Mouse (Mus musculus) C2C12 (cell line): ENCODE results near the gene Foxm1. TPM values are rescaled to one million over a fixed set of nuclear protein-coding genes. Genes with fewer than 3 reads are reported as not detected.

ENCODE experiments used
- H3K27me3 ChIP-seq: one replicate; pipeline ENCODE4 v1.6.1; 2011; ENCODE audit not compliant: control insufficient read depth, insufficient read depth, insufficient read length
- H3K36me3 ChIP-seq: one replicate; pipeline ENCODE4 v1.6.1; 2011; ENCODE audit not compliant: control insufficient read depth, insufficient read depth
- H3K4me3 ChIP-seq: one replicate; pipeline ENCODE4 v1.5.1; 2011; ENCODE audit warnings: mild to moderate bottlenecking, control low read depth; ENCODE audit not compliant: poor library complexity, insufficient read depth, severe bottlenecking
- H3K79me2 ChIP-seq: one replicate; pipeline ENCODE4 v1.6.1; 2011; ENCODE audit not compliant: control insufficient read depth, insufficient read depth
- H3K79me3 ChIP-seq: one replicate; pipeline ENCODE4 v1.6.1; 2011; ENCODE audit warnings: low read depth, control low read depth
- H3ac ChIP-seq: one replicate; pipeline ENCODE3; 2011; ENCODE audit warnings: low read depth; ENCODE audit not compliant: control insufficient read depth, insufficient read length
- CEBPB ChIP-seq: IDR thresholded peaks from one replicate; pipeline ENCODE4 v1.6.1; 2011; ENCODE audit warnings: low read depth, mild to moderate bottlenecking, control low read depth, moderate library complexity
- CTCF ChIP-seq: IDR thresholded peaks from one replicate; pipeline ENCODE4 v1.5.1; 2011; ENCODE audit not compliant: control insufficient read depth, insufficient read depth, insufficient read length
- FOSL1 ChIP-seq: IDR thresholded peaks from one replicate; pipeline ENCODE4 v1.8.0; 2011; ENCODE audit warnings: mild to moderate bottlenecking, low read length; ENCODE audit not compliant: poor library complexity, insufficient read depth, severe bottlenecking
- MAX ChIP-seq: IDR thresholded peaks from one replicate; pipeline ENCODE4 v1.6.1; 2011; ENCODE audit warnings: mild to moderate bottlenecking, control low read depth
- MYOD1 ChIP-seq: IDR thresholded peaks from one replicate; pipeline ENCODE4 v1.6.1; 2011; ENCODE audit warnings: low read depth; ENCODE audit not compliant: control insufficient read depth, insufficient read length
- MYOG ChIP-seq: IDR thresholded peaks from one replicate; pipeline ENCODE4 v1.6.1; 2011; ENCODE audit not compliant: control insufficient read depth, insufficient read length; ENCODE audit errors: extremely low read depth
- USF1 ChIP-seq: IDR thresholded peaks from one replicate; pipeline ENCODE4 v1.6.1; 2011; ENCODE audit warnings: low read depth, mild to moderate bottlenecking, control low read depth, moderate library complexity
- polyA plus RNA-seq: library from polyadenylated mRNA; unstranded; fragments of >200 nt; fragmentation: generic; extraction: Trizol; gene quantifications from one replicate; pipeline ENCODE4 v1.2.1, GENCODE M21; 2012; ENCODE audit warnings: missing spikeins

Gene Foxm1
- polyA plus RNA-seq, 1 experiment = 60.4 TPM

DNA sequence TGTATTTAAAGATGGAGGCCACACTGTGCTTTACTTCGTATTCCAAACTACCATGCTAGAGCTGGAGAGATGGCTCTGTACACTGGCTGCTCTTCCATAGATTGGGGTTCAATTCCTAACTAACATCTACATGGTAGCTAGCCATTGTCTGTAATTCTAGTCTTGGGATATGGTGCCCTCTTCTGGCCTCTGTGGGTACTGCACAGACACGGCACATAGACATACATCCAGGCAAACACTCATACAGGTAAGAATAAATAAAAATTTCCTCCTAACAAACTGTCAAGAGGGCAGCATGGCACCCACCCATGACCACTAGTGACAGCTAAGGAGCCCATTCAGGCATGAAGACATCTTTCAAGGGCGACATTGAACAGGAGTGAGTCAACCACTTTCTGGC lies 48.3 kb downstream of the Foxm1 start:
- Histone ChIP-seq H3K36me3 (peaks cover 56% of the 10 kb centered on the region), H3K79me2 (no peaks in the 10 kb centered on the region), H3ac (no peak overlapping the region), H3K79me3 (no peaks in the 10 kb centered on the region), H3K27me3 (no peaks in the 10 kb centered on the region), H3K4me3 (no peak overlapping the region)
- TF ChIP-seq FOSL1 (no peak), CTCF (peak; percentile 55), MAX (no peak), MYOD1 (no peak), USF1 (no peak), MYOG (no peak)

DNA sequence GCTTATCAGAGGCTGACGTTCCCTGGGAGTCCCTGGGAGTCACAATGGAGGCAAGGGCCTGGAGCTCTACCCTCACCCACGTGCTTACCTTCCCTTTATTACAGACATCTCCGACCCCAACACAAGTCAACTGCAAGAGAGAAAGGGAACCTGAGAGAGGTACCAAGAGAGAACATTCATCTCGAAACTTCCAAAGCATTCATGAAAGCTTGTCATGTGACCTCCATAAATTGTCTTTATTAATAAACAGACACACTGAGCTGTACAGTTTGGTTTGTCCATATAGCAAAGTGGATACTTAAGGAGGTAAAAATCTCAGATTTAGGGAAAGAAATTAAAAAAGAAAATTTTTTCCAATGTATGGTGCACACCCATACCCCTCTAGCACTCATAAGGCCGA lies 53.4 kb downstream of the Foxm1 start:
- peaks cover 21% of the 10 kb centered on the region for H3K79me3 ChIP-seq
- H3K4me3 ChIP-seq = no peak overlapping the region
- H3ac ChIP-seq = no peak overlapping the region
- peaks cover 32% of the 10 kb centered on the region for H3K36me3 ChIP-seq
- no peak for TF ChIP-seq FOSL1
- TF ChIP-seq USF1 = no peak
- no peak for TF ChIP-seq MYOD1
- no peak for TF ChIP-seq CEBPB
- TF ChIP-seq MYOG = no peak
- TF ChIP-seq MAX = no peak
- TF ChIP-seq CTCF = no peak
- H3K79me2 ChIP-seq = peaks cover 41% of the 10 kb centered on the region
- H3K27me3 ChIP-seq = no peaks in the 10 kb centered on the region

DNA sequence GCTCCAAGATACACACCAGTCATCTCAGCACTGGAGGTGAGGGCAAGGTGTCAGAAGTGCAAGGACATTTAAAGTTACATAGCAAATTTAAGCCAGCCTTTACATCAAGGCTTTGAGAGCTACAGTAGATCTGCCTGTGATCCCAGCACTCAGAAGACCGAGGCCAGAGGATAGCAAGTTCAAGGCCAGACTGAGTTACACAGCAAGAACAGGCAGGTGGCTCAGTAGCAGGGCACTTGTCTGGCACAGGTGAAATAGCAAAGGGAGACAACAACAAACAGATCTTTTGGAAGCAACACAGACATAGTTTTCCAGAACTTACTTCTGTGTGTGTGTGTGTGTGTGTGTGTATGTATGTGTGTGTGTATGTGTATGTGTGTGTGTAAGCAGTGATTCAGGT lies 55.3 kb downstream of the Foxm1 start:
- Histone ChIP-seq H3K36me3 (peaks cover 15% of the 10 kb centered on the region), H3K79me3 (peaks cover 33% of the 10 kb centered on the region)
- TF ChIP-seq USF1 (no peak), MAX (no peak), FOSL1 (no peak), MYOD1 (no peak), CTCF (no peak), CEBPB (no peak), MYOG (no peak)

DNA sequence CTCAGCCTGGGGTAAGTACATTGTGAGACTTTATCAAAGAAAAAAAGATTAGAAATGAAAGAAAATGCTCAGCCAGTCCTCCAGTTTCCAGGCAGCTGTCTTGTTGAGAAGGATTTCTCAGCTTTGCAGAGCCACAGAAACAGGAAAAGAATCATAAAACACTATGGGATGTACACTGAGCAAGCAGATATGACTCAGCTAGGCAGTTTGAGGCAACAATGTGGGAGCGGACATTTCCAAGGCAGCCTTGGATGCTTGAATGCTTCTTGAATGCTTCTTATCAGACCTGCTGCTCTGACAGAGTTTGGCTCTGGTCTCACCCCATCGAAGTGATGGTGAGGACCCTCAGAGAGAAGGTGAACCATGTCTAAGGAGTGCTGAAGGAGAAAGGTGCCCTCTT lies 58.3 kb downstream of the Foxm1 start:
- peaks cover 73% of the 10 kb centered on the region for H3K79me2 ChIP-seq
- peak overlapping the region; percentile 62 for H3ac ChIP-seq

More for the DNA sequence above, 55.3 kb downstream of the Foxm1 start:
- Histone ChIP-seq H3ac (no peak overlapping the region), H3K27me3 (no peaks in the 10 kb centered on the region), H3K79me2 (peaks cover 59% of the 10 kb centered on the region), H3K4me3 (no peak overlapping the region)

DNA sequence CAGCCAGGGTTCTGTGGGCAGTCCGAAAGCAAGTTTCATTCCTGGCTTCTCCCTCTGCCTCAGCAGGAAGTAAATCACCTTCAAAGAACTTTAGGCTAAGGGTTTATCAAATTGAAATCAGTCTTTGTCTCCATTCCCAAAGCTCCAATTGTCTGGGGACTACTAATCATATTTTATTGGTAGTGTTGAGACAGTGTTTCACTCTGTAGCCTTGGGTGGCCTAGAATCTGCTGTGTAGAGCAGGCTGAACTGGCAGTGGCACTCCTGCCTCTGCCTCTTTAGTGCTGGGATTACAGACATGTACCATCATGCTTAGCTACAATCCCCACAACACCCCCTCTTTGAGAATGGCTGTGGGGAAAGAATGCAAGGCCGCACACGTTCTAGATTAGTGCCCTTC lies 58.7 kb downstream of the Foxm1 start:
- Histone ChIP-seq H3K36me3 (peaks cover 11% of the 10 kb centered on the region), H3K79me2 (peaks cover 73% of the 10 kb centered on the region), H3K4me3 (no peak overlapping the region), H3K79me3 (peaks cover 39% of the 10 kb centered on the region), H3K27me3 (no peaks in the 10 kb centered on the region), H3ac (peak overlapping the region; percentile 62)
- TF ChIP-seq CEBPB (no peak), MYOG (no peak), FOSL1 (no peak)

More for the DNA sequence above, 58.3 kb downstream of the Foxm1 start:
- TF ChIP-seq MYOG (no peak), MYOD1 (peak; percentile 11)
- Histone ChIP-seq H3K27me3 (no peaks in the 10 kb centered on the region), H3K79me3 (peaks cover 39% of the 10 kb centered on the region), H3K36me3 (peaks cover 14% of the 10 kb centered on the region), H3K4me3 (no peak overlapping the region)

DNA sequence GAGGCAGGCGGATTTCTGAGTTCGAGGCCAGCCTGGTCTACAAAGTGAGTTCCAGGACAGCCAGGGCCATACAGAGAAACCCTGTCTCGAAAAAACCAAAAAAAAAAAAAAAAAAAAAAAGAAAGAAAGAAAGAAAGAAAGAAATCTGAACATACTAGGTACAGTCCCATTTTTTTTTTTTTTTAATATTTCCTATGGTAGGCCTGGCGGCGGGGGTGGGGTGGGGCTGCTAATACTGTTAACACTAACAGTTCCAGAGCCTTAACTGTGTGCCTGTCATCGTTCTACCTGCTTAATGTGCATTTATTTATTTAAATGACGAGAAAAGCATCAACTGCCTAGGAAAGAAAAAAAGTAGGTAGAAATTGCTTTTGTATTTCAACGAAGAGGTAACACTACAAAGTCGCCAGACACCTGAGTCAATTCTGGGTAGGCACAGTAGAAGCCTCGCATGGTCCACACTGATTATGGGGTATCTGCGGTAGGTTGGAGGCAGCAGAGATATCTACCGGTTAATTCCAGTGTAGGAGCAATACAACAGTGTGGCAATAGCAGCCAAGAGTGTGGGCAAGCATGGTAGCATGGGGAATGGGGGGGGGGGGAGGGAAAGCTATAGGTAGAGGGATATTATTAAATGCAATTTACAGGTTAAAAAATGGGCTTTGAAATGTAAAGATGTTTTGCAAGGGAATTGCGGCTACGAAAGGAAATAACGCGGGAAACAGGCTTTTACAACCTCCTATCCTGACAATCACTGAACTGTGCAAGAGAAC lies 60.9 kb downstream of the Foxm1 start:
- Histone ChIP-seq H3K27me3 (no peaks in the 10 kb centered on the region), H3K36me3 (peaks cover 8% of the 10 kb centered on the region), H3K4me3 (peak overlapping the region; percentile 61), H3K79me3 (peaks cover 29% of the 10 kb centered on the region), H3ac (peak overlapping the region; percentile 6), H3K79me2 (peaks cover 52% of the 10 kb centered on the region)
- TF ChIP-seq CEBPB (no peak), FOSL1 (no peak), CTCF (no peak)
